Mouse (Mus musculus): ENCODE measurements at regions not wholly inside any gene's neighbourhood (a gene's known extent, or its start where the extent isn't known, plus 50 kb on each side); places are given as distances from the start of the nearest gene placed in this dataset.
"Not testable (repeated sequence)": the region's sequence is repeated elsewhere in the genome, so short reads cannot be mapped to it uniquely, and the experiment has no call there.

- in situ Hi-C loops (cut with MboI; ENCODE audit: low pct_unique_long_range_greater_than_20kb in 1 of 2, low sequenced_read_pairs in 2 of 2, unreplicated experiment in 1 of 2) = no loop called here
Measured at GRCm38 (mm10) chr1:176534417-176534816, 259.3 kb upstream of the Pld5 start.

GRCm38 (mm10) chr1:176529037-176529436 lies 253.9 kb upstream of the Pld5 start:
- in situ Hi-C loops (cut with MboI; ENCODE audit: low pct_unique_long_range_greater_than_20kb in 1 of 2, low sequenced_read_pairs in 2 of 2, unreplicated experiment in 1 of 2) = no loop called here

GRCm38 (mm10) chr1:176511467-176511866 lies 236.4 kb upstream of the Pld5 start:
- in situ Hi-C loops (cut with MboI; ENCODE audit: low pct_unique_long_range_greater_than_20kb in 1 of 2, low sequenced_read_pairs in 2 of 2, unreplicated experiment in 1 of 2) = no loop called here

- in situ Hi-C loops (cut with MboI; ENCODE audit: low pct_unique_long_range_greater_than_20kb in 1 of 2, low sequenced_read_pairs in 2 of 2, unreplicated experiment in 1 of 2) = no loop called here
Measured at GRCm38 (mm10) chr1:176505441-176505840, 230.3 kb upstream of the Pld5 start.

GRCm38 (mm10) chr1:176504731-176505130 lies 229.6 kb upstream of the Pld5 start:
- in situ Hi-C loops (cut with MboI; ENCODE audit: low pct_unique_long_range_greater_than_20kb in 1 of 2, low sequenced_read_pairs in 2 of 2, unreplicated experiment in 1 of 2) = not testable (repeated sequence)

GRCm38 (mm10) chr1:176499010-176499650 lies 224.0 kb upstream of the Pld5 start:
- in situ Hi-C loops (cut with MboI; ENCODE audit: low pct_unique_long_range_greater_than_20kb in 1 of 2, low sequenced_read_pairs in 2 of 2, unreplicated experiment in 1 of 2) = no loop called here

GRCm38 (mm10) chr1:176468560-176468959 lies 193.4 kb upstream of the Pld5 start:
- in situ Hi-C loops (cut with MboI; ENCODE audit: low pct_unique_long_range_greater_than_20kb in 1 of 2, low sequenced_read_pairs in 2 of 2, unreplicated experiment in 1 of 2) = loop anchor here in 1 of 2 experiments (25.0 kb wide), 1 partner anchor 194 kb away; no protein-coding TSS in a partner anchor

- in situ Hi-C loops (cut with MboI; ENCODE audit: low pct_unique_long_range_greater_than_20kb in 1 of 2, low sequenced_read_pairs in 2 of 2, unreplicated experiment in 1 of 2) = loop anchor here in 1 of 2 experiments (25.0 kb wide), 1 partner anchor 200 kb away; no protein-coding TSS in a partner anchor
Measured at GRCm38 (mm10) chr1:176462125-176462524, 187.0 kb upstream of the Pld5 start.

GRCm38 (mm10) chr1:176446735-176447134 lies 171.6 kb upstream of the Pld5 start:
- in situ Hi-C loops (cut with MboI; ENCODE audit: low pct_unique_long_range_greater_than_20kb in 1 of 2, low sequenced_read_pairs in 2 of 2, unreplicated experiment in 1 of 2) = no loop called here

GRCm38 (mm10) chr1:176443712-176444111 lies 168.6 kb upstream of the Pld5 start:
- in situ Hi-C loops (cut with MboI; ENCODE audit: low pct_unique_long_range_greater_than_20kb in 1 of 2, low sequenced_read_pairs in 2 of 2, unreplicated experiment in 1 of 2) = no loop called here

GRCm38 (mm10) chr1:176440254-176440653 lies 165.1 kb upstream of the Pld5 start:
- in situ Hi-C loops (cut with MboI; ENCODE audit: low pct_unique_long_range_greater_than_20kb in 1 of 2, low sequenced_read_pairs in 2 of 2, unreplicated experiment in 1 of 2) = no loop called here

- in situ Hi-C loops (cut with MboI; ENCODE audit: low pct_unique_long_range_greater_than_20kb in 1 of 2, low sequenced_read_pairs in 2 of 2, unreplicated experiment in 1 of 2) = no loop called here
Measured at GRCm38 (mm10) chr1:176427835-176428234, 152.7 kb upstream of the Pld5 start.

GRCm38 (mm10) chr1:176427046-176427445 lies 151.9 kb upstream of the Pld5 start:
- in situ Hi-C loops (cut with MboI; ENCODE audit: low pct_unique_long_range_greater_than_20kb in 1 of 2, low sequenced_read_pairs in 2 of 2, unreplicated experiment in 1 of 2) = no loop called here

GRCm38 (mm10) chr1:176417251-176417650 lies 142.1 kb upstream of the Pld5 start:
- in situ Hi-C loops (cut with MboI; ENCODE audit: low pct_unique_long_range_greater_than_20kb in 1 of 2, low sequenced_read_pairs in 2 of 2, unreplicated experiment in 1 of 2) = no loop called here

GRCm38 (mm10) chr1:176404128-176404527 lies 129.0 kb upstream of the Pld5 start:
- in situ Hi-C loops (cut with MboI; ENCODE audit: low pct_unique_long_range_greater_than_20kb in 1 of 2, low sequenced_read_pairs in 2 of 2, unreplicated experiment in 1 of 2) = no loop called here

GRCm38 (mm10) chr1:176379645-176380044 lies 104.5 kb upstream of the Pld5 start:
- in situ Hi-C loops (cut with MboI; ENCODE audit: low pct_unique_long_range_greater_than_20kb in 1 of 2, low sequenced_read_pairs in 2 of 2, unreplicated experiment in 1 of 2) = no loop called here

- in situ Hi-C loops (cut with MboI; ENCODE audit: low pct_unique_long_range_greater_than_20kb in 1 of 2, low sequenced_read_pairs in 2 of 2, unreplicated experiment in 1 of 2) = no loop called here
Measured at GRCm38 (mm10) chr1:176366900-176367299, 91.8 kb upstream of the Pld5 start.

- in situ Hi-C loops (cut with MboI; ENCODE audit: low pct_unique_long_range_greater_than_20kb in 1 of 2, low sequenced_read_pairs in 2 of 2, unreplicated experiment in 1 of 2) = no loop called here
Measured at GRCm38 (mm10) chr1:176360957-176361356, 85.8 kb upstream of the Pld5 start.

- in situ Hi-C loops (cut with MboI; ENCODE audit: low pct_unique_long_range_greater_than_20kb in 1 of 2, low sequenced_read_pairs in 2 of 2, unreplicated experiment in 1 of 2) = no loop called here
Measured at GRCm38 (mm10) chr1:176359992-176360724, 85.0 kb upstream of the Pld5 start.

GRCm38 (mm10) chr1:176355342-176355741 lies 80.2 kb upstream of the Pld5 start:
- in situ Hi-C loops (cut with MboI; ENCODE audit: low pct_unique_long_range_greater_than_20kb in 1 of 2, low sequenced_read_pairs in 2 of 2, unreplicated experiment in 1 of 2) = no loop called here

Measured in mouse embryonic stem cell (cell line).